ENCODE assay signal across 35 mouse cellular contexts in genomic region chr15:13001549-13001948, GRCm38 (mm10).
A peak's percentile ranks its signal among the peaks of the same experiment; 100 is the strongest.
DNase-seq lines count a peak whose midpoint lies in the region; ATAC-seq and TF ChIP-seq lines count a peak whose summit lies in the region.
"Had no signal": no experiment of that assay in that cellular context is flagged by ENCODE, and none has a peak within 500 bp of the region (broad histone marks: within the 10 kb centered on the region; RNA-seq: fewer than 3 reads in every experiment).

No protein-coding gene starts in this region.

- H3K79me2 ChIP-seq in heart, adult 2 months (replicated peaks; ENCODE audit: control insufficient read depth, insufficient read depth, low read length), result no peaks in the 10 kb centered on the region
- H3K79me2 ChIP-seq in CH12.LX (replicated peaks; ENCODE audit: control insufficient read depth, extremely low read depth, insufficient read depth, poor library complexity, severe bottlenecking), result no peaks in the 10 kb centered on the region

- dilution Hi-C loops in CH12.LX (cut with MboI; ENCODE audit: extremely low pct_ligation_motif_present, extremely low pct_unique_long_range_greater_than_20kb, low sequenced_read_pairs), result no loop called here

- no peaks in the 10 kb centered on the region for H3K27me3 ChIP-seq in heart, adult 2 months (ENCODE audit: control insufficient read depth, insufficient read depth, low read length)
- no peaks in the 10 kb centered on the region for H3K27me3 ChIP-seq in CH12.LX (replicated peaks)
- no peaks in the 10 kb centered on the region for H3K27me3 ChIP-seq in neural tube, embryonic 15.5 days (replicated peaks)
- H3K27me3 ChIP-seq in embryonic facial prominence, embryonic 10.5 days (replicated peaks; ENCODE audit: low read depth, poor library complexity, severe bottlenecking), result no peaks in the 10 kb centered on the region
- H3K27me3 ChIP-seq: embryonic facial prominence, embryonic 13.5 days; heart, embryonic 12.5 days; hindbrain, embryonic 15.5 days; liver, embryonic 13.5 days; midbrain, embryonic 13.5 days had no signal

- TF ChIP-seq RAD21 in CH12.LX (IDR thresholded peaks at IDR 0.05; ENCODE audit: low read depth, low read length), result peak; percentile 23

- no peaks in the 10 kb centered on the region for H3K4me1 ChIP-seq in heart, adult 2 months (ENCODE audit: control insufficient read depth, insufficient read depth, low read length)
- no peaks in the 10 kb centered on the region for H3K4me1 ChIP-seq in CH12.LX (ENCODE audit: control insufficient read depth in 1 of 2, insufficient read depth in 2 of 2)
- H3K4me1 ChIP-seq in neural tube, embryonic 15.5 days, result no peaks in the 10 kb centered on the region
- no peaks in the 10 kb centered on the region for H3K4me1 ChIP-seq in embryonic facial prominence, embryonic 10.5 days
- H3K4me1 ChIP-seq: embryonic facial prominence, embryonic 13.5 days; forebrain, embryonic 10.5 days; heart, embryonic 12.5 days; hindbrain, embryonic 10.5 days; hindbrain, embryonic 15.5 days; liver, embryonic 13.5 days; midbrain, embryonic 13.5 days had no signal

- TF ChIP-seq POLR2A in heart, adult 2 months (IDR thresholded peaks at IDR 0.05; ENCODE audit: insufficient read depth, low read depth, low read length), result no peak
- no peak for TF ChIP-seq POLR2A in CH12.LX (IDR thresholded peaks at IDR 0.05; ENCODE audit: low read depth, low read length)

- no peak for TF ChIP-seq EP300 in heart, adult 2 months (IDR thresholded peaks at IDR 0.05; ENCODE audit: insufficient read depth, low read depth, low read length)
- no peak for TF ChIP-seq EP300 in CH12.LX (IDR thresholded peaks at IDR 0.05; ENCODE audit: low read length)

- peak; percentile 23; the same call in 1 of the 2 replicates for TF ChIP-seq CTCF in heart, adult 2 months (IDR thresholded peaks at IDR 0.05)
- peak in 1 of 2 experiments; percentile 38; a peak in 2 of 4 replicates for TF ChIP-seq CTCF in CH12.LX (conservative IDR thresholded peaks at IDR 0.05 in 1 of 2, IDR thresholded peaks at IDR 0.05 in 1 of 2; ENCODE audit: low read depth in 2 of 2, low read length in 2 of 2)

- peaks cover 2% of the 10 kb centered on the region for H3K9me3 ChIP-seq in CH12.LX (replicated peaks; ENCODE audit: low read length)
- H3K9me3 ChIP-seq in neural tube, embryonic 15.5 days (replicated peaks), result no peaks in the 10 kb centered on the region; the same call in 1 of the 2 replicates
- H3K9me3 ChIP-seq in embryonic facial prominence, embryonic 10.5 days, result no peaks in the 10 kb centered on the region
- H3K9me3 ChIP-seq: embryonic facial prominence, embryonic 13.5 days; hindbrain, embryonic 10.5 days; hindbrain, embryonic 15.5 days; liver, embryonic 13.5 days; midbrain, embryonic 13.5 days had no signal

- intact Hi-C loops in heart, adult 2 months (cut with DNase I), result no loop called here
- intact Hi-C loops in heart, postnatal 14 days (cut with DNase I), result no loop called here
- intact Hi-C loops in left cerebral cortex, postnatal 10 days (cut with DNase I), result no loop called here

- in situ Hi-C loops in CH12.LX (cut with MboI; ENCODE audit: low pct_ligation_motif_present, low pct_unique_long_range_greater_than_20kb, low sequenced_read_pairs), result no loop called here

- H3K4me2 ChIP-seq in CH12.LX (ENCODE audit: insufficient read depth, low read depth, poor library complexity, severe bottlenecking), result no peak overlapping the region; the same call in 1 of the 2 replicates
- no peak overlapping the region for H3K4me2 ChIP-seq in neural tube, embryonic 15.5 days
- H3K4me2 ChIP-seq: embryonic facial prominence, embryonic 13.5 days; heart, embryonic 12.5 days; hindbrain, embryonic 15.5 days; liver, embryonic 13.5 days; midbrain, embryonic 13.5 days had no signal

- WGBS in heart, adult 2 months, result 45% methylated on average over 7 of the region's 7 CpGs
- WGBS in neural tube, embryonic 15.5 days, result 79% methylated on average over 7 of the region's 7 CpGs
- 78% methylated on average over 7 of the region's 7 CpGs for WGBS in embryonic facial prominence, embryonic 10.5 days

- H3K36me3 ChIP-seq in heart, adult 2 months (ENCODE audit: control insufficient read depth, insufficient read depth, low read length), result no peaks in the 10 kb centered on the region
- H3K36me3 ChIP-seq in CH12.LX (replicated peaks in 1 of 2; ENCODE audit: control insufficient read depth in 1 of 2, insufficient read depth in 1 of 2, low read length in 1 of 2), result no peaks in the 10 kb centered on the region
- H3K36me3 ChIP-seq in neural tube, embryonic 15.5 days, result no peaks in the 10 kb centered on the region
- no peaks in the 10 kb centered on the region for H3K36me3 ChIP-seq in embryonic facial prominence, embryonic 10.5 days (replicated peaks)
- H3K36me3 ChIP-seq: embryonic facial prominence, embryonic 13.5 days; forebrain, embryonic 10.5 days; heart, embryonic 12.5 days; hindbrain, embryonic 10.5 days; hindbrain, embryonic 15.5 days; liver, embryonic 13.5 days; midbrain, embryonic 13.5 days had no signal

- no peak overlapping the region for H3K9ac ChIP-seq in heart, adult 2 months (ENCODE audit: low read depth, low read length)
- H3K9ac ChIP-seq in CH12.LX (ENCODE audit: insufficient read depth, low read depth), result no peak overlapping the region
- H3K9ac ChIP-seq in neural tube, embryonic 15.5 days (replicated peaks), result no peak overlapping the region
- H3K9ac ChIP-seq: embryonic facial prominence, embryonic 13.5 days; forebrain, postnatal 0 days; heart, embryonic 12.5 days; hindbrain, embryonic 15.5 days; liver, embryonic 13.5 days; midbrain, embryonic 13.5 days had no signal

- H3K4me3 ChIP-seq in heart, adult 2 months, result no peak overlapping the region
- no peak overlapping the region for H3K4me3 ChIP-seq in CH12.LX (replicated peaks in 1 of 3; ENCODE audit: low read depth in 2 of 3, low read length in 2 of 3, poor library complexity in 1 of 3)
- no peak overlapping the region for H3K4me3 ChIP-seq in neural tube, embryonic 15.5 days (replicated peaks)
- no peak overlapping the region for H3K4me3 ChIP-seq in embryonic facial prominence, embryonic 10.5 days
- H3K4me3 ChIP-seq: embryonic facial prominence, embryonic 13.5 days; forebrain, embryonic 10.5 days; heart, embryonic 12.5 days; hindbrain, embryonic 10.5 days; hindbrain, embryonic 15.5 days; liver, embryonic 13.5 days; midbrain, embryonic 13.5 days had no signal

- no peak for DNase-seq in heart, adult 2 months
- DNase-seq in heart, postnatal 14 days, result no peak
- peak; percentile 3 to 9 for DNase-seq in left cerebral cortex, adult 9 months (ENCODE audit: low spot score in 2 of 2)
- DNase-seq in left cerebral cortex, postnatal 10 days (ENCODE audit: extremely low spot score in 1 of 2, low spot score in 2 of 2), result no peak
- no peak for DNase-seq in CH12.LX (ENCODE audit: extremely low read depth)
- peak; percentile 15 for DNase-seq in naive thymus-derived CD4-positive, alpha-beta T cell, adult 2 months (ENCODE audit: low read depth)
- no peak for DNase-seq in embryonic facial prominence, embryonic 10.5 days (ENCODE audit: low spot score)
- DNase-seq: adrenal gland, postnatal 10 days; cerebellum, adult 11 months; cerebellum, adult 9-10 months; cerebellum, postnatal 36 days; embryo, embryonic 11 days; forebrain, postnatal 0 days; gastrocnemius, postnatal 25 days; heart, adult 11 months; kidney, adult 18-20 months; kidney, postnatal 4 days; left cerebral cortex, postnatal 4 days; liver, embryonic 13.5 days; lung, adult 18-20 months; lung, postnatal 4 days; retina, postnatal 1 day; spleen, adult 18-20 months; thymus, adult 18-20 months; thymus, postnatal 25 days had no signal

- no peak for ATAC-seq in neural tube, embryonic 15.5 days (ENCODE audit: low FRiP score)
- ATAC-seq: activated CD4-positive, CD25-positive, alpha-beta regulatory T cell, adult 4 months; CD4-positive, CD25-positive, alpha-beta regulatory T cell, adult 4 months; forebrain, postnatal 0 days; lung, postnatal 0 days; midbrain, embryonic 13.5 days had no signal

- H3K27ac ChIP-seq in heart, adult 2 months, result no peak overlapping the region
- no peak overlapping the region for H3K27ac ChIP-seq in CH12.LX (ENCODE audit: insufficient read depth, low read depth)
- H3K27ac ChIP-seq in neural tube, embryonic 15.5 days (replicated peaks), result no peak overlapping the region
- H3K27ac ChIP-seq in embryonic facial prominence, embryonic 10.5 days (replicated peaks), result no peak overlapping the region
- H3K27ac ChIP-seq: embryonic facial prominence, embryonic 13.5 days; forebrain, embryonic 10.5 days; hindbrain, embryonic 10.5 days; hindbrain, embryonic 15.5 days; liver, embryonic 13.5 days; midbrain, embryonic 13.5 days had no signal

TF ChIP-seq in CH12.LX, 34 proteins besides CTCF, POLR2A, EP300 and RAD21:
- TF ChIP-seq ZKSCAN1 (IDR thresholded peaks at IDR 0.05; ENCODE audit: borderline replicate concordance, low read depth, low read length), result no peak
- TF ChIP-seq IRF4 (IDR thresholded peaks at IDR 0.05; ENCODE audit: low read depth, low read length), result no peak
- no peak for TF ChIP-seq USF1 (IDR thresholded peaks at IDR 0.05; ENCODE audit: low read depth, low read length)
- no peak for TF ChIP-seq TBP (conservative IDR thresholded peaks at IDR 0.05; ENCODE audit: low read depth, low read length)
- no peak for TF ChIP-seq PAX5 (IDR thresholded peaks at IDR 0.05; ENCODE audit: low read length)
- no peak for TF ChIP-seq RCOR1 (conservative IDR thresholded peaks at IDR 0.05; ENCODE audit: low read depth, low read length)
- TF ChIP-seq SMC3 (IDR thresholded peaks at IDR 0.05; ENCODE audit: low read depth, low read length), result peak; percentile 21
- no peak for TF ChIP-seq MAFK (IDR thresholded peaks at IDR 0.05; ENCODE audit: insufficient replicate concordance, low read length)
- TF ChIP-seq MAX (IDR thresholded peaks at IDR 0.05; ENCODE audit: low read length), result no peak
- no peak for TF ChIP-seq UBTF (IDR thresholded peaks at IDR 0.05; ENCODE audit: low read depth, low read length)
- peak; percentile 54; the same call in 1 of the 2 replicates for TF ChIP-seq MEF2A (IDR thresholded peaks at IDR 0.05; ENCODE audit: borderline replicate concordance, low read depth, low read length)
- no peak for TF ChIP-seq ELF1 (IDR thresholded peaks at IDR 0.05; ENCODE audit: low read depth, low read length)
TF ChIP-seq in CH12.LX: peak in this region for 2.

Comparison
In these comparisons a context has a peak if more than half of its experiments do, and no peak if none do; other contexts are left out.
1. DNase-seq: peak in left cerebral cortex, adult 9 months (2 of 2) and naive thymus-derived CD4-positive, alpha-beta T cell, adult 2 months (single experiment); none in heart, adult 2 months (0 of 2), heart, postnatal 14 days (0 of 2), left cerebral cortex, postnatal 10 days (0 of 2), CH12.LX (single experiment) and embryonic facial prominence, embryonic 10.5 days (single experiment).